8 mouse cellular contexts compared by ENCODE assay signal in genomic region chr10:43175156-43175601, GRCm38 (mm10). TPM values are rescaled to one million over a fixed set of nuclear protein-coding genes. Genes with fewer than 3 reads are reported as not detected.
A peak's percentile ranks its signal among the peaks of the same experiment; 100 is the strongest.
DNase-seq lines count a peak whose midpoint lies in the region; ATAC-seq lines count a peak whose summit lies in the region.

No protein-coding gene starts in this region.

- H3K9ac ChIP-seq in heart, embryonic 13.5 days, result peak overlapping the region; percentile 91
- peak overlapping the region; percentile 90 for H3K9ac ChIP-seq in embryonic facial prominence, embryonic 11.5 days (replicated peaks; ENCODE audit: low read length)
- peak overlapping the region; percentile 94 for H3K9ac ChIP-seq in hindbrain, embryonic 15.5 days
- peak overlapping the region; percentile 98 for H3K9ac ChIP-seq in midbrain, embryonic 13.5 days (replicated peaks)

- DNase-seq in heart, adult 9 months (ENCODE audit: low spot score in 2 of 2), result no peak
- DNase-seq in ZHBTc4 (ENCODE audit: low read depth, low spot score), result peak; percentile 26
- no peak for DNase-seq in embryonic facial prominence, embryonic 11.5 days (ENCODE audit: low spot score)
- DNase-seq in spleen, postnatal 14 days (ENCODE audit: low spot score in 2 of 2), result no peak
- DNase-seq in T-cell, adult 2 months (ENCODE audit: low spot score), result no peak

- H3K9me3 ChIP-seq in heart, embryonic 13.5 days, result no peaks in the 10 kb centered on the region
- no peaks in the 10 kb centered on the region for H3K9me3 ChIP-seq in embryonic facial prominence, embryonic 11.5 days (replicated peaks; ENCODE audit: control insufficient read depth, low read length)
- no peaks in the 10 kb centered on the region for H3K9me3 ChIP-seq in hindbrain, embryonic 15.5 days
- H3K9me3 ChIP-seq in midbrain, embryonic 13.5 days, result no peaks in the 10 kb centered on the region

- peak overlapping the region; percentile 51; the same call in 1 of the 2 replicates for H3K27ac ChIP-seq in heart, embryonic 13.5 days (replicated peaks)
- no peak overlapping the region for H3K27ac ChIP-seq in embryonic facial prominence, embryonic 11.5 days (replicated peaks; ENCODE audit: low read depth, low read length)
- H3K27ac ChIP-seq in hindbrain, embryonic 15.5 days (replicated peaks), result peak overlapping the region; percentile 98
- H3K27ac ChIP-seq in midbrain, embryonic 13.5 days, result peak overlapping the region; percentile 99

- H3K4me1 ChIP-seq in heart, embryonic 13.5 days, result peaks cover 34% of the 10 kb centered on the region
- 0 out of 2 replicates have a peak, but pooled peaks cover 2% of the 10 kb centered on the region for H3K4me1 ChIP-seq in embryonic facial prominence, embryonic 11.5 days (ENCODE audit: control insufficient read depth, insufficient read depth, low read length)
- peaks cover 37% of the 10 kb centered on the region for H3K4me1 ChIP-seq in hindbrain, embryonic 15.5 days (replicated peaks)
- peaks cover 39% of the 10 kb centered on the region for H3K4me1 ChIP-seq in midbrain, embryonic 13.5 days (replicated peaks)

- peak overlapping the region; percentile 90 for H3K4me3 ChIP-seq in heart, embryonic 13.5 days
- H3K4me3 ChIP-seq in embryonic facial prominence, embryonic 11.5 days (ENCODE audit: low read depth, low read length), result peak overlapping the region; percentile 88
- H3K4me3 ChIP-seq in hindbrain, embryonic 15.5 days, result peak overlapping the region; percentile 98
- peak overlapping the region; percentile 89 for H3K4me3 ChIP-seq in midbrain, embryonic 13.5 days (replicated peaks)

- H3K27me3 ChIP-seq in heart, embryonic 13.5 days (replicated peaks), result peaks cover 42% of the 10 kb centered on the region
- peaks cover 4% of the 10 kb centered on the region; the same call in 1 of the 2 replicates for H3K27me3 ChIP-seq in embryonic facial prominence, embryonic 11.5 days (ENCODE audit: control insufficient read depth, insufficient read depth, low read length)
- no peaks in the 10 kb centered on the region for H3K27me3 ChIP-seq in hindbrain, embryonic 15.5 days
- peaks cover 9% of the 10 kb centered on the region for H3K27me3 ChIP-seq in midbrain, embryonic 13.5 days

- peak overlapping the region; percentile 93 for H3K4me2 ChIP-seq in heart, embryonic 13.5 days
- H3K4me2 ChIP-seq in embryonic facial prominence, embryonic 11.5 days (ENCODE audit: low read depth, low read length), result peak overlapping the region; percentile 93
- H3K4me2 ChIP-seq in hindbrain, embryonic 15.5 days, result peak overlapping the region; percentile 90
- peak overlapping the region; percentile 78 for H3K4me2 ChIP-seq in midbrain, embryonic 13.5 days (replicated peaks)

- H3K36me3 ChIP-seq in heart, embryonic 13.5 days, result no peaks in the 10 kb centered on the region
- no peaks in the 10 kb centered on the region for H3K36me3 ChIP-seq in embryonic facial prominence, embryonic 11.5 days (replicated peaks; ENCODE audit: control insufficient read depth, insufficient read depth, low read depth, low read length)
- H3K36me3 ChIP-seq in hindbrain, embryonic 15.5 days, result no peaks in the 10 kb centered on the region
- H3K36me3 ChIP-seq in midbrain, embryonic 13.5 days, result no peaks in the 10 kb centered on the region

- ATAC-seq in heart, embryonic 13.5 days (ENCODE audit: extremely low read depth, insufficient number of reproducible peaks, low FRiP score, low TSS enrichment), result no peak
- peak; percentile 20; the same call in 1 of the 2 replicates for ATAC-seq in embryonic facial prominence, embryonic 11.5 days (replicated peaks; ENCODE audit: insufficient number of reproducible peaks, low FRiP score, low TSS enrichment, low read depth)
- peak; percentile 43; the same call in 1 of the 2 replicates for ATAC-seq in hindbrain, embryonic 15.5 days (ENCODE audit: low FRiP score, low read depth)
- ATAC-seq in midbrain, embryonic 13.5 days, result peak; percentile 40

- WGBS in heart, embryonic 13.5 days, result under 1% methylated on average over 18 of the region's 18 CpGs
- WGBS in embryonic facial prominence, embryonic 11.5 days, result 1% methylated on average over 18 of the region's 18 CpGs
- under 1% methylated on average over 18 of the region's 18 CpGs for WGBS in hindbrain, embryonic 15.5 days
- WGBS in midbrain, embryonic 13.5 days, result under 1% methylated on average over 18 of the region's 18 CpGs

RNA-seq across cellular contexts. Expression of gene 9030612E09Rik, which starts 0.7 kb away (rescaled TPM):
- 0.52 and 0.64 TPM in 2 replicates for polyA plus RNA-seq in heart, embryonic 13.5 days (2015; fragmentation: Nextera tagmentation; extraction: Ambion mirVana)
- polyA plus RNA-seq in embryonic facial prominence, embryonic 11.5 days (2014; fragmentation: Nextera tagmentation; extraction: Ambion mirVana), result 0.81 and 1.7 TPM in 2 replicates
- polyA plus RNA-seq in hindbrain, embryonic 15.5 days (2015; fragmentation: Nextera tagmentation; extraction: Ambion mirVana), result 2.3 TPM in 2 replicates
- polyA plus RNA-seq in midbrain, embryonic 13.5 days (2015; fragmentation: Nextera tagmentation; extraction: Ambion mirVana), result 2.8 and 3.3 TPM in 2 replicates

RNA-seq across cellular contexts. Expression of gene Sobp, which starts 0.8 kb away (rescaled TPM):
- polyA plus RNA-seq in heart, embryonic 13.5 days (2015; fragmentation: Nextera tagmentation; extraction: Ambion mirVana), result 1.6 and 1.7 TPM in 2 replicates
- polyA plus RNA-seq in embryonic facial prominence, embryonic 11.5 days (2014; fragmentation: Nextera tagmentation; extraction: Ambion mirVana), result 5.2 and 5.3 TPM in 2 replicates
- polyA plus RNA-seq in hindbrain, embryonic 15.5 days (2015; fragmentation: Nextera tagmentation; extraction: Ambion mirVana), result 13.2 and 13.3 TPM in 2 replicates
- polyA plus RNA-seq in midbrain, embryonic 13.5 days (2015; fragmentation: Nextera tagmentation; extraction: Ambion mirVana), result 13.6 and 15.6 TPM in 2 replicates

RNA-seq across cellular contexts. Expression of gene Pdss2, which starts 46.1 kb away (rescaled TPM):
- polyA plus RNA-seq in heart, embryonic 13.5 days (2015; fragmentation: Nextera tagmentation; extraction: Ambion mirVana), result 9.7 and 11.4 TPM in 2 replicates
- polyA plus RNA-seq in embryonic facial prominence, embryonic 11.5 days (2014; fragmentation: Nextera tagmentation; extraction: Ambion mirVana), result 13.7 and 14.6 TPM in 2 replicates
- 16.6 and 17.0 TPM in 2 replicates for polyA plus RNA-seq in hindbrain, embryonic 15.5 days (2015; fragmentation: Nextera tagmentation; extraction: Ambion mirVana)
- polyA plus RNA-seq in midbrain, embryonic 13.5 days (2015; fragmentation: Nextera tagmentation; extraction: Ambion mirVana), result 17.8 TPM in 2 replicates
